Mouse (Mus musculus): Measurements from ENCODE around the gene P2rx1. TPM values are rescaled to one million over a fixed set of nuclear protein-coding genes. Genes with fewer than 3 reads are reported as not detected.

The P2rx1 gene
- polyA plus RNA-seq, 1 experiment from 2014 or later = 5.6 TPM

- 85% methylated on average over 9 of the region's 9 CpGs for whole genome bisulfite sequencing
Observed at GRCm38 (mm10) chr11:72982516-72982915, 16.4 kb upstream of the P2rx1 start.

GRCm38 (mm10) chr11:72983283-72983682 is 15.6 kb upstream of the P2rx1 start:
- H3K4me1 ChIP-seq (ENCODE audit: control insufficient read depth, insufficient read depth, low read length) = 0 out of 2 replicates have a peak, but pooled peaks cover 2% of the 10 kb centered on the region
- no peak overlapping the region for H3K27ac ChIP-seq (ENCODE audit: low read length)
- 42% methylated on average over 5 of the region's 5 CpGs for WGBS
- H3K36me3 ChIP-seq (ENCODE audit: control insufficient read depth, insufficient read depth) = no peaks in the 10 kb centered on the region
- no peak overlapping the region for H3K9ac ChIP-seq (ENCODE audit: low read length)
- ATAC-seq (replicated peaks; ENCODE audit: extremely low read depth, insufficient read depth, low FRiP score) = 0 out of 2 replicates have a peak, but pooled peaks have one; percentile 33
- no peak overlapping the region for H3K4me2 ChIP-seq (ENCODE audit: low read depth, low read length)
- H3K27me3 ChIP-seq (ENCODE audit: control insufficient read depth, insufficient read depth, low read length) = 0 out of 2 replicates have a peak, but pooled peaks cover 5% of the 10 kb centered on the region
- H3K9me3 ChIP-seq (replicated peaks; ENCODE audit: control insufficient read depth, low read length) = no peaks in the 10 kb centered on the region
- no peak overlapping the region for H3K4me3 ChIP-seq (ENCODE audit: low read length)

More at GRCm38 (mm10) chr11:72982516-72982915, 16.4 kb upstream of the P2rx1 start:
- Histone ChIP-seq H3K36me3 (ENCODE audit: control insufficient read depth, insufficient read depth) (no peaks in the 10 kb centered on the region), H3K27me3 (ENCODE audit: control insufficient read depth, insufficient read depth, low read length) (0 out of 2 replicates have a peak, but pooled peaks cover 5% of the 10 kb centered on the region), H3K9me3 (replicated peaks; ENCODE audit: control insufficient read depth, low read length) (no peaks in the 10 kb centered on the region), H3K9ac (ENCODE audit: low read length) (no peak overlapping the region), H3K27ac (ENCODE audit: low read length) (no peak overlapping the region), H3K4me3 (ENCODE audit: low read length) (no peak overlapping the region), H3K4me2 (ENCODE audit: low read depth, low read length) (no peak overlapping the region), H3K4me1 (ENCODE audit: control insufficient read depth, insufficient read depth, low read length) (0 out of 2 replicates have a peak, but pooled peaks cover 2% of the 10 kb centered on the region)
- no peak for ATAC-seq (replicated peaks; ENCODE audit: extremely low read depth, insufficient read depth, low FRiP score)

- H3K36me3 ChIP-seq (ENCODE audit: control insufficient read depth, insufficient read depth) = no peaks in the 10 kb centered on the region
- H3K4me1 ChIP-seq (ENCODE audit: control insufficient read depth, insufficient read depth, low read length) = peaks cover 10% of the 10 kb centered on the region
- H3K27me3 ChIP-seq (ENCODE audit: control insufficient read depth, insufficient read depth, low read length) = no peaks in the 10 kb centered on the region
- no peak overlapping the region for H3K4me2 ChIP-seq (ENCODE audit: low read depth, low read length)
- H3K9ac ChIP-seq (ENCODE audit: low read length) = no peak overlapping the region
- 84% methylated on average over 5 of the region's 5 CpGs for WGBS
- H3K9me3 ChIP-seq (replicated peaks; ENCODE audit: control insufficient read depth, low read length) = no peaks in the 10 kb centered on the region
- no peak for ATAC-seq (replicated peaks; ENCODE audit: extremely low read depth, insufficient read depth, low FRiP score)
- H3K27ac ChIP-seq (ENCODE audit: low read length) = no peak overlapping the region
- H3K4me3 ChIP-seq (ENCODE audit: low read length) = no peak overlapping the region
Observed at GRCm38 (mm10) chr11:72986745-72987144, 12.2 kb upstream of the P2rx1 start.

GRCm38 (mm10) chr11:72987234-72987633 is 11.7 kb upstream of the P2rx1 start:
- Histone ChIP-seq H3K4me2 (ENCODE audit: low read depth, low read length) (no peak overlapping the region), H3K9ac (ENCODE audit: low read length) (no peak overlapping the region), H3K27ac (ENCODE audit: low read length) (no peak overlapping the region), H3K4me1 (ENCODE audit: control insufficient read depth, insufficient read depth, low read length) (peaks cover 11% of the 10 kb centered on the region), H3K4me3 (ENCODE audit: low read length) (no peak overlapping the region), H3K9me3 (replicated peaks; ENCODE audit: control insufficient read depth, low read length) (no peaks in the 10 kb centered on the region), H3K36me3 (ENCODE audit: control insufficient read depth, insufficient read depth) (no peaks in the 10 kb centered on the region), H3K27me3 (ENCODE audit: control insufficient read depth, insufficient read depth, low read length) (no peaks in the 10 kb centered on the region)
- 62% methylated on average over 5 of the region's 5 CpGs for WGBS
- ATAC-seq (replicated peaks; ENCODE audit: extremely low read depth, insufficient read depth, low FRiP score) = no peak

- ATAC-seq (replicated peaks; ENCODE audit: extremely low read depth, insufficient read depth, low FRiP score) = no peak
- Histone ChIP-seq H3K9me3 (replicated peaks; ENCODE audit: control insufficient read depth, low read length) (no peaks in the 10 kb centered on the region), H3K9ac (ENCODE audit: low read length) (no peak overlapping the region), H3K27me3 (ENCODE audit: control insufficient read depth, insufficient read depth, low read length) (no peaks in the 10 kb centered on the region), H3K4me3 (ENCODE audit: low read length) (no peak overlapping the region), H3K27ac (ENCODE audit: low read length) (no peak overlapping the region), H3K36me3 (ENCODE audit: control insufficient read depth, insufficient read depth) (no peaks in the 10 kb centered on the region), H3K4me2 (ENCODE audit: low read depth, low read length) (no peak overlapping the region), H3K4me1 (ENCODE audit: control insufficient read depth, insufficient read depth, low read length) (peaks cover 13% of the 10 kb centered on the region)
- WGBS = 44% methylated on average over 5 of the region's 5 CpGs
Observed at GRCm38 (mm10) chr11:72987807-72988206, 11.1 kb upstream of the P2rx1 start.

GRCm38 (mm10) chr11:72989044-72989443 is 9.9 kb upstream of the P2rx1 start:
- H3K9me3 ChIP-seq (replicated peaks; ENCODE audit: control insufficient read depth, low read length) = no peaks in the 10 kb centered on the region
- peaks cover 13% of the 10 kb centered on the region for H3K4me1 ChIP-seq (ENCODE audit: control insufficient read depth, insufficient read depth, low read length)
- H3K9ac ChIP-seq (ENCODE audit: low read length) = no peak overlapping the region
- 68% methylated on average over 6 of the region's 6 CpGs for WGBS
- H3K4me2 ChIP-seq (ENCODE audit: low read depth, low read length) = no peak overlapping the region
- ATAC-seq (replicated peaks; ENCODE audit: extremely low read depth, insufficient read depth, low FRiP score) = no peak
- no peak overlapping the region for H3K27ac ChIP-seq (ENCODE audit: low read length)
- H3K27me3 ChIP-seq (ENCODE audit: control insufficient read depth, insufficient read depth, low read length) = no peaks in the 10 kb centered on the region
- H3K4me3 ChIP-seq (ENCODE audit: low read length) = no peak overlapping the region
- H3K36me3 ChIP-seq (ENCODE audit: control insufficient read depth, insufficient read depth) = no peaks in the 10 kb centered on the region

GRCm38 (mm10) chr11:72990688-72991087 is 8.2 kb upstream of the P2rx1 start:
- 75% methylated on average over 9 of the region's 9 CpGs for WGBS
- Histone ChIP-seq H3K9me3 (replicated peaks; ENCODE audit: control insufficient read depth, low read length) (no peaks in the 10 kb centered on the region), H3K27ac (ENCODE audit: low read length) (no peak overlapping the region), H3K9ac (ENCODE audit: low read length) (no peak overlapping the region), H3K4me3 (ENCODE audit: low read length) (no peak overlapping the region), H3K4me2 (ENCODE audit: low read depth, low read length) (no peak overlapping the region), H3K4me1 (ENCODE audit: control insufficient read depth, insufficient read depth, low read length) (peaks cover 13% of the 10 kb centered on the region), H3K27me3 (ENCODE audit: control insufficient read depth, insufficient read depth, low read length) (no peaks in the 10 kb centered on the region), H3K36me3 (ENCODE audit: control insufficient read depth, insufficient read depth) (no peaks in the 10 kb centered on the region)
- no peak for ATAC-seq (replicated peaks; ENCODE audit: extremely low read depth, insufficient read depth, low FRiP score)

- 55% methylated on average over 9 of the region's 9 CpGs for WGBS
- ATAC-seq (replicated peaks; ENCODE audit: extremely low read depth, insufficient read depth, low FRiP score) = peak; percentile 47; the same call in 1 of the 2 replicates
- H3K27me3 ChIP-seq (ENCODE audit: control insufficient read depth, insufficient read depth, low read length) = no peaks in the 10 kb centered on the region
- peaks cover 16% of the 10 kb centered on the region for H3K4me1 ChIP-seq (ENCODE audit: control insufficient read depth, insufficient read depth, low read length)
- H3K27ac ChIP-seq (ENCODE audit: low read length) = no peak overlapping the region
- no peaks in the 10 kb centered on the region for H3K36me3 ChIP-seq (ENCODE audit: control insufficient read depth, insufficient read depth)
- no peak overlapping the region for H3K4me2 ChIP-seq (ENCODE audit: low read depth, low read length)
- no peaks in the 10 kb centered on the region for H3K9me3 ChIP-seq (replicated peaks; ENCODE audit: control insufficient read depth, low read length)
- H3K9ac ChIP-seq (ENCODE audit: low read length) = no peak overlapping the region
- H3K4me3 ChIP-seq (ENCODE audit: low read length) = no peak overlapping the region
Observed at GRCm38 (mm10) chr11:72991961-72992360, 6.9 kb upstream of the P2rx1 start.

GRCm38 (mm10) chr11:72996346-72996745 is 2.6 kb upstream of the P2rx1 start:
- 41% methylated on average over 6 of the region's 6 CpGs for WGBS
- no peak overlapping the region for H3K9ac ChIP-seq (ENCODE audit: low read length)
- no peak for ATAC-seq (replicated peaks; ENCODE audit: extremely low read depth, insufficient read depth, low FRiP score)
- H3K9me3 ChIP-seq (replicated peaks; ENCODE audit: control insufficient read depth, low read length) = no peaks in the 10 kb centered on the region
- no peak overlapping the region for H3K4me2 ChIP-seq (ENCODE audit: low read depth, low read length)
- H3K4me1 ChIP-seq (ENCODE audit: control insufficient read depth, insufficient read depth, low read length) = peaks cover 19% of the 10 kb centered on the region
- no peaks in the 10 kb centered on the region for H3K27me3 ChIP-seq (ENCODE audit: control insufficient read depth, insufficient read depth, low read length)
- no peak overlapping the region for H3K27ac ChIP-seq (ENCODE audit: low read length)
- H3K36me3 ChIP-seq (ENCODE audit: control insufficient read depth, insufficient read depth) = no peaks in the 10 kb centered on the region
- no peak overlapping the region for H3K4me3 ChIP-seq (ENCODE audit: low read length)
